Mouse (Mus musculus): Measurements from ENCODE around the gene Add3. TPM values are rescaled to one million over a fixed set of nuclear protein-coding genes. Genes with fewer than 3 reads are reported as not detected.

Add3 gene
- polyA plus RNA-seq, 1 experiment = 19.4 TPM

GRCm38 (mm10) chr19:53107361-53108247 is 32.6 kb upstream of the Add3 start:
- Histone ChIP-seq H3K4me1 (ENCODE audit: control insufficient read depth, insufficient read depth, low read length) (no peaks in the 10 kb centered on the region), H3K27ac (ENCODE audit: insufficient read depth, low read length) (no peak overlapping the region), H3K4me3 (ENCODE audit: insufficient read depth, low read length) (no peak overlapping the region)
- TF ChIP-seq CTCF (IDR thresholded peaks at IDR 0.05; ENCODE audit: borderline replicate concordance, insufficient read depth, low read length) (no peak), POLR2A (IDR thresholded peaks at IDR 0.05; ENCODE audit: low read depth, low read length) (no peak)

- H3K4me1 ChIP-seq (ENCODE audit: control insufficient read depth, insufficient read depth, low read length) = no peaks in the 10 kb centered on the region
- no peak for TF ChIP-seq CTCF (IDR thresholded peaks at IDR 0.05; ENCODE audit: borderline replicate concordance, insufficient read depth, low read length)
- no peak for TF ChIP-seq POLR2A (IDR thresholded peaks at IDR 0.05; ENCODE audit: low read depth, low read length)
- H3K4me3 ChIP-seq (ENCODE audit: insufficient read depth, low read length) = no peak overlapping the region
- no peak overlapping the region for H3K27ac ChIP-seq (ENCODE audit: insufficient read depth, low read length)
Measured at GRCm38 (mm10) chr19:53111996-53112590, 28.1 kb upstream of the Add3 start.

GRCm38 (mm10) chr19:53119255-53119795 is 20.9 kb upstream of the Add3 start:
- Histone ChIP-seq H3K27ac (ENCODE audit: insufficient read depth, low read length) (no peak overlapping the region), H3K4me3 (ENCODE audit: insufficient read depth, low read length) (no peak overlapping the region), H3K4me1 (ENCODE audit: control insufficient read depth, insufficient read depth, low read length) (no peaks in the 10 kb centered on the region)
- no peak for TF ChIP-seq POLR2A (IDR thresholded peaks at IDR 0.05; ENCODE audit: low read depth, low read length)

- H3K27ac ChIP-seq (ENCODE audit: insufficient read depth, low read length) = no peak overlapping the region
- no peak for TF ChIP-seq CTCF (IDR thresholded peaks at IDR 0.05; ENCODE audit: borderline replicate concordance, insufficient read depth, low read length)
- TF ChIP-seq POLR2A (IDR thresholded peaks at IDR 0.05; ENCODE audit: low read depth, low read length) = no peak
- no peaks in the 10 kb centered on the region for H3K4me1 ChIP-seq (ENCODE audit: control insufficient read depth, insufficient read depth, low read length)
- H3K4me3 ChIP-seq (ENCODE audit: insufficient read depth, low read length) = no peak overlapping the region
Measured at GRCm38 (mm10) chr19:53120483-53120882, 19.8 kb upstream of the Add3 start.

- Histone ChIP-seq H3K4me1 (ENCODE audit: control insufficient read depth, insufficient read depth, low read length) (no peaks in the 10 kb centered on the region), H3K4me3 (ENCODE audit: insufficient read depth, low read length) (no peak overlapping the region), H3K27ac (ENCODE audit: insufficient read depth, low read length) (no peak overlapping the region)
- TF ChIP-seq CTCF (IDR thresholded peaks at IDR 0.05; ENCODE audit: borderline replicate concordance, insufficient read depth, low read length) (no peak), POLR2A (IDR thresholded peaks at IDR 0.05; ENCODE audit: low read depth, low read length) (no peak)
Measured at GRCm38 (mm10) chr19:53122641-53123241, 17.5 kb upstream of the Add3 start.

- TF ChIP-seq POLR2A (IDR thresholded peaks at IDR 0.05; ENCODE audit: low read depth, low read length) (no peak), CTCF (IDR thresholded peaks at IDR 0.05; ENCODE audit: borderline replicate concordance, insufficient read depth, low read length) (no peak)
- Histone ChIP-seq H3K4me1 (ENCODE audit: control insufficient read depth, insufficient read depth, low read length) (no peaks in the 10 kb centered on the region), H3K27ac (ENCODE audit: insufficient read depth, low read length) (no peak overlapping the region), H3K4me3 (ENCODE audit: insufficient read depth, low read length) (no peak overlapping the region)
Measured at GRCm38 (mm10) chr19:53123301-53123700, 16.9 kb upstream of the Add3 start.

- Histone ChIP-seq H3K4me3 (ENCODE audit: insufficient read depth, low read length) (no peak overlapping the region), H3K27ac (ENCODE audit: insufficient read depth, low read length) (no peak overlapping the region), H3K4me1 (ENCODE audit: control insufficient read depth, insufficient read depth, low read length) (no peaks in the 10 kb centered on the region)
- TF ChIP-seq CTCF (IDR thresholded peaks at IDR 0.05; ENCODE audit: borderline replicate concordance, insufficient read depth, low read length) (no peak), POLR2A (IDR thresholded peaks at IDR 0.05; ENCODE audit: low read depth, low read length) (no peak)
Measured at GRCm38 (mm10) chr19:53125679-53126078, 14.6 kb upstream of the Add3 start.

GRCm38 (mm10) chr19:53126546-53126945 is 13.7 kb upstream of the Add3 start:
- TF ChIP-seq CTCF (IDR thresholded peaks at IDR 0.05; ENCODE audit: borderline replicate concordance, insufficient read depth, low read length) (no peak), POLR2A (IDR thresholded peaks at IDR 0.05; ENCODE audit: low read depth, low read length) (no peak)
- Histone ChIP-seq H3K4me3 (ENCODE audit: insufficient read depth, low read length) (no peak overlapping the region), H3K4me1 (ENCODE audit: control insufficient read depth, insufficient read depth, low read length) (no peaks in the 10 kb centered on the region), H3K27ac (ENCODE audit: insufficient read depth, low read length) (no peak overlapping the region)

GRCm38 (mm10) chr19:53127320-53128291 is 12.6 kb upstream of the Add3 start:
- TF ChIP-seq POLR2A (IDR thresholded peaks at IDR 0.05; ENCODE audit: low read depth, low read length) (no peak), CTCF (IDR thresholded peaks at IDR 0.05; ENCODE audit: borderline replicate concordance, insufficient read depth, low read length) (no peak)
- H3K4me1 ChIP-seq (ENCODE audit: control insufficient read depth, insufficient read depth, low read length) = no peaks in the 10 kb centered on the region
- no peak overlapping the region for H3K4me3 ChIP-seq (ENCODE audit: insufficient read depth, low read length)
- H3K27ac ChIP-seq (ENCODE audit: insufficient read depth, low read length) = no peak overlapping the region

All from embryonic fibroblast, embryonic 13.5 days (primary cell).